5 mouse cellular contexts compared by ENCODE assay signal in the genomic region with DNA sequence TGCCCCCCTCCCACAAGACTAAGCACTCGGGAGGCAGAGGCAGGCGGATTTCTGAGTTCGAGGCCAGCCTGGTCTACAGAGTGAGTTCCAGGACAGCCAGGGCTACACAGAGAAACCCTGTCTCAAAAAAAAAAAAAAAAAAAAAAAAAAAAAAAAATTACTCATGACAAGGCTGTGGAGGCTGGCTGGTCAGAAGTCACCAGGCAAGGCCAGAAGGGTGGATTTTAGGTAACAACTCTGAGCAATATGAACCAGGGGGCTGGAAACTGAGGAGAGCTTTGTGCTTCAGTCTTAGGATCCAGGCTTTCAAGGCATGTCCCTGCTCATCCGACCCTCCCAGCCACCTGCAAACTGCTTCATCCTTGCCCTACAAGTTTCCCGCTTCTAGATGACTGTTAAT. TPM values are rescaled to one million over a fixed set of nuclear protein-coding genes. Genes with fewer than 3 reads are reported as not detected.
DNase-seq lines count a peak whose midpoint lies in the region; ATAC-seq and TF ChIP-seq lines count a peak whose summit lies in the region.
"Not testable (repeated sequence)": the region's sequence is repeated elsewhere in the genome, so short reads cannot be mapped to it uniquely, and the experiment has no call there.

No protein-coding gene starts in this region.

- TF ChIP-seq RAD21 in MEL (IDR thresholded peaks at IDR 0.05; ENCODE audit: low read depth, low read length), result not testable (repeated sequence)

- H3K36me3 ChIP-seq in ES-Bruce4 (ENCODE audit: control insufficient read depth, insufficient read depth, low read length, poor library complexity, severe bottlenecking) (peaks cover 30% of the 10 kb centered on the region), MEL (ENCODE audit: control insufficient read depth in 1 of 2, insufficient read depth in 2 of 2, low read length in 2 of 2) (peaks cover 22 to 24% of the 10 kb centered on the region in 2 experiments)
- H3K36me3 ChIP-seq in ES-E14 (ENCODE audit: control insufficient read depth, insufficient read depth, low read length, poor library complexity, severe bottlenecking), result not testable (repeated sequence)
- H3K36me3 ChIP-seq in intestine, embryonic 14.5 days (ENCODE audit: control insufficient read depth, insufficient read depth, low read length), result peaks cover 35% of the 10 kb centered on the region

- not testable (repeated sequence) for TF ChIP-seq POLR2A in ES-Bruce4 (IDR thresholded peaks at IDR 0.05; ENCODE audit: insufficient read depth, low read length); MEL (IDR thresholded peaks at IDR 0.05; ENCODE audit: control insufficient read depth in 1 of 2, insufficient read depth in 1 of 2, low read depth in 1 of 2, low read length in 2 of 2, poor library complexity in 1 of 2)

- H3K27me3 ChIP-seq in ES-Bruce4 (ENCODE audit: control insufficient read depth, insufficient read depth, low read length, poor library complexity, severe bottlenecking); MEL (ENCODE audit: control insufficient read depth in 1 of 2, insufficient read depth in 2 of 2, low read length in 2 of 2); intestine, embryonic 14.5 days (replicated peaks; ENCODE audit: control insufficient read depth, insufficient read depth, low read length): not testable (repeated sequence)

- not testable (repeated sequence) for TF ChIP-seq EP300 in ES-Bruce4 (IDR thresholded peaks at IDR 0.05; ENCODE audit: insufficient read depth, low read depth, low read length); MEL (IDR thresholded peaks at IDR 0.05; ENCODE audit: low read depth in 1 of 2, low read length in 2 of 2)

- ATAC-seq in intestine, embryonic 14.5 days (replicated peaks; ENCODE audit: low FRiP score, low TSS enrichment, low read depth), result not testable (repeated sequence)

- H3K27ac ChIP-seq in ES-Bruce4 (ENCODE audit: insufficient read depth, low read length), result peak overlapping the region; percentile 61
- H3K27ac ChIP-seq in ES-E14 (ENCODE audit: insufficient read depth, low read depth, low read length, poor library complexity, severe bottlenecking); MEL (ENCODE audit: control insufficient read depth, low read depth, low read length); intestine, embryonic 14.5 days (ENCODE audit: low read depth): not testable (repeated sequence)

- not testable (repeated sequence) for TF ChIP-seq CTCF in ES-Bruce4 (IDR thresholded peaks at IDR 0.05; ENCODE audit: low read depth, low read length); MEL (IDR thresholded peaks at IDR 0.05 in 2 of 3, conservative IDR thresholded peaks at IDR 0.05 in 1 of 3; ENCODE audit: control insufficient read depth in 1 of 3, insufficient read depth in 1 of 3, low read depth in 2 of 3, low read length in 3 of 3, poor library complexity in 1 of 3, severe bottlenecking in 1 of 3)

- 95% methylated on average over 5 of the region's 5 CpGs for WGBS in intestine, embryonic 14.5 days

- H3K9ac ChIP-seq in ES-Bruce4 (ENCODE audit: low read depth, poor library complexity, severe bottlenecking); ES-E14 (ENCODE audit: insufficient read depth, low read depth, low read length, poor library complexity, severe bottlenecking); MEL (ENCODE audit: control insufficient read depth, low read depth, low read length, poor library complexity, severe bottlenecking); intestine, embryonic 14.5 days (ENCODE audit: low read length): not testable (repeated sequence)

- H3K79me2 ChIP-seq in MEL (ENCODE audit: control insufficient read depth, insufficient read depth, low read length, poor library complexity), result not testable (repeated sequence)

- in situ Hi-C loops in ES-E14 (cut with MboI; ENCODE audit: low sequenced_read_pairs in 2 of 2, unreplicated experiment in 2 of 2), result not testable (repeated sequence)

- DNase-seq in ES-E14 (ENCODE audit: low read depth, low spot score); MEL (ENCODE audit: low read depth, low spot score): not testable (repeated sequence)
- peak; percentile 47 for DNase-seq in intestine, embryonic 14.5 days (ENCODE audit: low spot score)
- peak; percentile 27 for DNase-seq in testis, postnatal 10 days (ENCODE audit: low spot score)

- not testable (repeated sequence) for H3K4me1 ChIP-seq in ES-Bruce4 (ENCODE audit: control insufficient read depth, insufficient read depth, low read length); ES-E14 (ENCODE audit: control insufficient read depth in 2 of 2, insufficient read depth in 2 of 2, low read length in 2 of 2, poor library complexity in 1 of 2); intestine, embryonic 14.5 days (replicated peaks; ENCODE audit: control insufficient read depth, insufficient read depth, low read length)
- H3K4me1 ChIP-seq in MEL (ENCODE audit: control insufficient read depth in 1 of 2, insufficient read depth in 2 of 2, low read length in 2 of 2), result peaks cover 2 to 11% of the 10 kb centered on the region in 2 experiments; a peak in 3 of 4 replicates

- not testable (repeated sequence) for H3K4me2 ChIP-seq in intestine, embryonic 14.5 days (ENCODE audit: low read length)

- H3K9me3 ChIP-seq in ES-Bruce4 (replicated peaks; ENCODE audit: control insufficient read depth, insufficient read depth, low read length, poor library complexity, severe bottlenecking); ES-E14 (ENCODE audit: control insufficient read depth, insufficient read depth, low read depth, low read length); MEL (replicated peaks; ENCODE audit: insufficient read depth, low read length); intestine, embryonic 14.5 days (ENCODE audit: control insufficient read depth, low read length): not testable (repeated sequence)

- H3K4me3 ChIP-seq in ES-Bruce4 (ENCODE audit: low read depth, low read length); ES-E14 (ENCODE audit: insufficient read depth in 1 of 2, low read depth in 1 of 2, low read length in 2 of 2, poor library complexity in 1 of 2, severe bottlenecking in 1 of 2); MEL (ENCODE audit: control insufficient read depth in 1 of 2, insufficient read depth in 1 of 2, low read depth in 2 of 2, low read length in 2 of 2); intestine, embryonic 14.5 days (ENCODE audit: low read depth, low read length): not testable (repeated sequence)

TF ChIP-seq in ES-E14, 5 proteins besides CTCF, POLR2A, EP300 and RAD21:
- TF ChIP-seq ZNF384 (IDR thresholded peaks at IDR 0.05; ENCODE audit: low read depth, low read length), result peak; percentile 65; the same call in 1 of the 2 replicates
TF ChIP-seq in ES-E14: peak in this region for 1; not testable (repeated sequence) for 4.

TF ChIP-seq in MEL, 35 proteins besides CTCF, POLR2A, EP300 and RAD21:
- TF ChIP-seq ZNF384 (IDR thresholded peaks at IDR 0.05; ENCODE audit: low read depth, low read length), result peak; percentile 66
TF ChIP-seq in MEL: peak in this region for 1; not testable (repeated sequence) for 34.

RNA-seq across cellular contexts. Expression of a gene that starts 7.2 kb away (rescaled TPM):
- polyA plus RNA-seq in ES-Bruce4 (2011; ENCODE audit: insufficient read depth, insufficient read length, low read depth, missing spikeins), result 73.2 and 74.1 TPM in 2 replicates
- total RNA-seq in ES-E14 (2012; rRNA removed), result 18.0 and 22.1 TPM in 2 replicates
- total RNA-seq in MEL (2012; rRNA removed), result 23.4 and 26.5 TPM in 2 replicates
- 10 to 100 TPM in 1 of 2 experiments, not detected in 1; 20.7 TPM for polyA plus RNA-seq in MEL (2012; ENCODE audit: insufficient read depth in 1 of 2, insufficient read length in 2 of 2, low read depth in 1 of 2, low replicate concordance in 2 of 2, missing spikeins in 1 of 2)
- 18.2 and 25.4 TPM in 2 replicates for polyA plus RNA-seq in intestine, embryonic 14.5 days (2014; fragmentation: Nextera tagmentation; extraction: Ambion mirVana)

RNA-seq across cellular contexts. Expression of a gene that starts 38.6 kb away (rescaled TPM):
- polyA plus RNA-seq in ES-Bruce4 (2011; ENCODE audit: insufficient read depth, insufficient read length, low read depth, missing spikeins), result 611 and 648 TPM in 2 replicates
- total RNA-seq in ES-E14 (2012; rRNA removed), result 308 and 369 TPM in 2 replicates
- total RNA-seq in MEL (2012; rRNA removed), result 434 TPM in 2 replicates
- polyA plus RNA-seq in MEL (2012; ENCODE audit: insufficient read depth in 1 of 2, insufficient read length in 2 of 2, low read depth in 1 of 2, low replicate concordance in 2 of 2, missing spikeins in 1 of 2), result 100 to 1,000 TPM; 222 to 266 TPM
- polyA plus RNA-seq in intestine, embryonic 14.5 days (2014; fragmentation: Nextera tagmentation; extraction: Ambion mirVana), result 241 and 252 TPM in 2 replicates

RNA-seq across cellular contexts. Expression of a gene that starts 38.9 kb away (rescaled TPM):
- 89.3 and 90.8 TPM in 2 replicates for polyA plus RNA-seq in ES-Bruce4 (2011; ENCODE audit: insufficient read depth, insufficient read length, low read depth, missing spikeins)
- total RNA-seq in ES-E14 (2012; rRNA removed), result 62.9 and 90.3 TPM in 2 replicates
- total RNA-seq in MEL (2012; rRNA removed), result 153 and 180 TPM in 2 replicates
- 100 to 1,000 TPM; 103 to 110 TPM for polyA plus RNA-seq in MEL (2012; ENCODE audit: insufficient read depth in 1 of 2, insufficient read length in 2 of 2, low read depth in 1 of 2, low replicate concordance in 2 of 2, missing spikeins in 1 of 2)
- polyA plus RNA-seq in intestine, embryonic 14.5 days (2014; fragmentation: Nextera tagmentation; extraction: Ambion mirVana), result 39.2 and 43.6 TPM in 2 replicates
